Mouse (Mus musculus): ENCODE measurements around the gene Zkscan3.

Gene Zkscan3

GRCm38 (mm10) chr13:21402287-21402846 is at the start of gene Zkscan3:
Gene Zkscan3 (minus strand): TSS chr13:21402755.
- peak; percentile 81 for DNase-seq (ENCODE audit: low spot score)

DNA sequence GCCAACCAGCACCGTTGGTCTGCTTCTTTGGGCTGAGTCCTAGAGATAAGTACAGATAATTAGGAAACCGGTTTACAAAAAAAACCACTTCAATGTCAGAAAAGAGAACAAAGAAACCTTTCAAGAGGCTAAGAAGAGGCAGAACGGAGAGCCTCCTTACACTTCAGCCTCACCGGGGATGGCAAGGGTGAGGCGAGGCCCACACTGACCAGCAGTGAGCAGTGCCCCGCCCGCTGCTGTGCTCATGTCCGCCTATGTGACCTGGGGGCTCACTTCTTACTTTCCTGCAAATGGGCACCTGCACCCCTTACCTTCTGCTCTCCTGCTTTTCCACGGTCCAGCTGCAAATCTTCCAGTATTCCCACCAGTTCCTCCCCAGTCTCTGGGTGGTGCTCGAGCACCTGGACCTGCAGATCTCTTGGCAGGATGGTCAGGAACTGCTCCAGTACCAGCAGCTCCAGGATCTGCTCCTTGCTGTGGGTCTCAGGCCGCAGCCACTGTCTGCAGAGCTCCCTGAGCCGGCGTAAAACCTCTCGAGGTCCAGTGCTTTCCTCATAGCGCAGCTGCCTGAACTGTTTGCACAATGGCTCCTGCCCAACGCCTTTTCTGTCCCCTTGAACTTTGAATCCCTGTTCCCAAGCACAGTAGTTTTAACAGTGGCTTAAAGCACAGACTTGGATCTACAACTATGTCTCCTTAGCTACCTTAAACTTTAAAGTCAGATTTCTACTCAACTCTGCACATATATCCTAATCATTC is 45.5 kb upstream of the Zkscan3 start:
- DNase-seq (ENCODE audit: low spot score) = no peak

- no peak for DNase-seq (ENCODE audit: low spot score)
These were observed 44.2 kb upstream of the Zkscan3 start for GRCm38 (mm10) chr13:21446796-21447195.

GRCm38 (mm10) chr13:21441207-21441572 is 38.6 kb upstream of the Zkscan3 start:
- no peak for DNase-seq (ENCODE audit: low spot score)

GRCm38 (mm10) chr13:21440503-21441206 is 38.1 kb upstream of the Zkscan3 start, which contains the start of gene Pgbd1:
Gene Pgbd1 (minus strand): TSS chr13:21441058.
- DNase-seq (ENCODE audit: low spot score) = peak; percentile 60

GRCm38 (mm10) chr13:21435476-21435875 is 32.9 kb upstream of the Zkscan3 start:
- DNase-seq (ENCODE audit: low spot score) = no peak

GRCm38 (mm10) chr13:21427631-21428030 is 25.1 kb upstream of the Zkscan3 start:
- DNase-seq (ENCODE audit: low spot score) = no peak

- no peak for DNase-seq (ENCODE audit: low spot score)
These were observed 20.7 kb upstream of the Zkscan3 start for GRCm38 (mm10) chr13:21423301-21423700.

- no peak for DNase-seq (ENCODE audit: low spot score)
These were observed 16.3 kb upstream of the Zkscan3 start for GRCm38 (mm10) chr13:21418865-21419264.

- no peak for DNase-seq (ENCODE audit: low spot score)
These were observed 14.9 kb upstream of the Zkscan3 start for GRCm38 (mm10) chr13:21417298-21418010.

DNA sequence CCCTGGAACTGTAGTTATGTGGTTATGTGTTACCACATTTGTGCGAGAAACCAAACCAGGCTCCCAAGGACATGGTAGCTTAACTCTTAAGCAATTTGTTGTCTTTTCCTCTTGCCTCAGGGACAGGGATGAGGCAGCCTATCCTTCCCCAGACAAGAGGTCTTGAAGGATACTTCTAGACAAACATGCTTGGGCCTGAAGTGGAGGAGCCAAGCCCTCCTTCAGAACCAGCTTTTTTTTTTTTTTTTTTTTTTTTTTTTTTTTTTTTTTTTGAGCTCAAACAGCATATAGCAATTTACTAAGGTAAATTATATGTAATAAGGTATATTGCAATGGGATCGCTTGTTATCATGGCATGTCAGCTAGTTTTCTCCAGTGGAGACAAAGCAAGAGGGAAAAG is 13.2 kb upstream of the Zkscan3 start:
- no peak for DNase-seq (ENCODE audit: low spot score)

DNA sequence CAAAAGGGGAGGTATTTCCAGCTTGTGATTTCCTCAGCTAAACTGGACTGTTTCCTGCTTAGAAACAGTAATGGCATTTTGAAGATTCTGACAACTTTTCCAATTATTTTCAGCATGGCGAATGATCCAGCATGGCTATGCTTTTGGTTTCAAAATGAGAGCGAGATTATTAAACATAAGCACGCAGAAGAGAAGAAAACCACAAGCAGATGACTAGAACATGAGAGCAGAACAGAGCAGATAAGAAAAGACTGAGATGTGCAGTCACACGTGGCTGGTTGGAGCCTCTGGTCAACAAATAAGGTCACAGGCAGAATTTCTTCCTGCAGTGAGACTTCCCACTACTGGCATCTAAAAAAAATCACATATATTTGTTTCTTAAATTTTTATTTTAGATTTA is 12.7 kb upstream of the Zkscan3 start:
- no peak for DNase-seq (ENCODE audit: low spot score)

- no peak for DNase-seq (ENCODE audit: low spot score)
These were observed 12.0 kb upstream of the Zkscan3 start for GRCm38 (mm10) chr13:21414231-21415212.

- DNase-seq (ENCODE audit: low spot score) = no peak
These were observed 6.4 kb upstream of the Zkscan3 start for GRCm38 (mm10) chr13:21408805-21409459.

GRCm38 (mm10) chr13:21407969-21408804 is 5.6 kb upstream of the Zkscan3 start:
- peak; percentile 32 for DNase-seq (ENCODE audit: low spot score)

DNA sequence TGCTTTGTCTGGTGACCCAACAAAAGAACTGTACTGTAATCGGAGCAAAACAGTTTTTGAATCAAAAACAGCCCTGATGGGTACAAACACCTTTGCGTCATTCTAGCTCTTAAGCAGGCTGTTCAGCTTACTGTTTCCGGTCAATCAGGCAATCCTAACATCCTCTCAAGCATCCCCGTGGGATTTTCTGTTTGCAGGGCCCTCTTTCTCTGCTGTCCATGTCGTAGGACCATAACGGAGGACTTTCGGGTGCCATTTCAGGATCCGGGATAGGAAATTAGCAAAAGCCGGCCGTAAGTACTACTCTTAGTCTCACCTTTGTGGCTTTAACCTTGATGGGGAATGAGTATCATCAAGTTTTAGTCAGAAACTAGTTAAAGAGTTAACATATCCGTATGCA is 4.8 kb upstream of the Zkscan3 start:
- DNase-seq (ENCODE audit: low spot score) = no peak

DNA sequence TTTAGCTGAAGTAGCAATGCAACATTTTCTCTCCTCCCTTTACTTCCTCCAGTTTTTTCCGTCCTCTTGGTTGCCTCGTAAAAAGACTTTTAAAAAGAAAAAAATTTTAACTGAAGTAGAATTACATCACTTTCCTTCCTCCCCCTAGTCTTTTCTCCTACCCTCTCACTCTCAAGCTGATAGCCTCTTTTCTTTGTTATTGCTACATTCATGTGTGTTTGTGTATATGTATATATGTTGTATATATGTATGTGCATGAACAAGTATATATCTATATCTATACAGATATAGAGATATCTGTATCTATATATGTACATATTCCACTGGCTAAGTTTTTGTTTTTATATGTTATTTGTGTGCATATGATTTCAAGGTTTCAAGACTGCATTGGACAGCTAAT is 293 bp upstream of the Zkscan3 start:
- DNase-seq (ENCODE audit: low spot score) = no peak

- DNase-seq (ENCODE audit: low spot score) = no peak
These were observed 794 bp downstream of the Zkscan3 start for GRCm38 (mm10) chr13:21401636-21402286.

GRCm38 (mm10) chr13:21401166-21401565 is 1.4 kb downstream of the Zkscan3 start:
- DNase-seq (ENCODE audit: low spot score) = no peak

Data from T-cell, adult 2 months (primary cell).